Mouse (Mus musculus): ENCODE results near the gene Jak1.

The Jak1 gene

DNA sequence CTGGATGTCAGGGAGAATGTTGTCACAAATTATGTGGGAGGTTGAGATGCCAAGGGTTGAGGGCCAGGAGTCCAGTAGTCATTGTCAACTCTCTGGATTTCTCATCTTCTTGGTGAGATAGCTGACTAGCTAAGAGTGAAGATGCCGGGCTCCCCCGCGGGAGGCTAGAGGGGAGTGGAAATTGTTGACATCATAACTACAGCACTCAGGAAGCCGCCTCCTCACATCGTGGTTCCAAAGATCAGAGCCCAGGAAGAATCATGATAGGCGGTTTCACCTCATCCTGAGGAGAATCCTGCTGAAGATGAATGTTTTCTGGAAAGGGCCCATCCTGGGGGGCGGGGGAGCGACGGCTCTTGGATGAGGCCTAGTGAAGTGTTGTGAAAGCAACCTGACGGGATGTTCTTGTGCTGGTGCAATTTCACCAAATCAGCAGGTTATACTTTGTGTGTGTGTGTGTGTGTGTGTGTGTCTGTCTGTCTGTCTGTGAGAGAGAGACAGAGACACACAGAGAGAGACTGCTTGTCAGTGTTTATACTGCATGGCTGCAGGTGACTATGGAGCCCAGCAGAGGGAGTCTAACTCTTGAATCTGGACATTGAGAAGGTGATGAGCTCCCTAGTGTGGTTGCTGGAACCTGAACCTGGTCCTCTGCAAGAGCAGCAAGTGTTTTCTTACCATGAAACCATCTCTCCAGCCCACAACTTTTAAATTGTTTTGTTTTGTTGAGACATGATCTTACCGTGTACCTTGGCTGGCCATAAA lies 118.0 kb downstream of the Jak1 start:
- DNase-seq (ENCODE audit: low read depth, low spot score), result no peak

DNA sequence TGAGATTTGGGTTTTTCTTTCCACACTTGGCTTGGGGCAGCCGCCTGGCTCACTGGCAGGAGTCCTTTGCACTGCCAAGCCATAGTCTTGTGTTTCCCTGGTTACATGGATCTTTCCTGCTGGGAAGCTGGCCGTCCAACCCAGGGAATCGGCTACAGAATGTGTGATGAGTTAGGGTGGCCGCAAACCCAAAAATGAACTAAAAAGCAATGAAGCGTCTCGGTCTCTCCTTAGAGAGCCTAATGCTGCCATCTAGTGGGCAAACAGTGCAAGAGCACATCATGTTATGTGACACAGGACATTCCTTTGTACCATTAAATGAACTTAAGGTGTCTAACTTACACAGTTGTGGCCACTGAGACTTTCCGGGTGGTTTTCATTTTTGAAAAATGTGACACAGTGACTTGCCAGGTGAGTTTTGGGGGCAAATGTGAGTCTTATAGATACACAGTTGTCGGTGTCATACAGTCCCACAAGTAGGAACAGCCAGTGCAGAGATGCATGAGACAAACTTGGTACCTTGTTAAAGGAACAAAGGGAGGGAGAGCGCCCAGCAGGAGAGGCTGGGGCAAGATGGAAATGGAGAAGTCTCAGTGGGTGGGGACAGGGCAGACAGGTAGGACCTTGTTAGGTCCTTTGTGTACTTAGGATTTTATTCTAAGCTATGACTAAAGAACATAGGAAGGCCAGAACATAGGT lies 118.9 kb downstream of the Jak1 start:
- DNase-seq (ENCODE audit: low read depth, low spot score), result peak; percentile 69

DNA sequence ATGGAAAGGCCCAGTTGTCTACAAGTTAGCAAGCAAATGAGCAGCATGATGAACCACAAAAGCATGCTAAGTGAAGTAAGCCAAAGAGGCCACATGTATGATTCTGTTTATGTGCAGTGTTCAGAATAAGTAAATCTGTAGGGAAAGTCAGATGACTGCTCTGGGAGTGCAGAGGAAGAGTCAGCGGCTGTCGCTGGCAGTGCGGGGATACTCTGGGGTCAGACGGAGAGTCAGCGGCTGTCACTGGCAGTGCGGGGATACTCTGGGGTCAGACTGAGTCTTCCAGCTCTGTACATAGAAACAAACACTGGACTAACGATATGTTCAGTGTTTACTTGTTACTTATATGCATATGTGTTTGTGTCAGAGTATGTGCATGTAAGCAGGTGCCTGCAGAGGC lies 120.3 kb downstream of the Jak1 start:
- no peak for DNase-seq (ENCODE audit: low read depth, low spot score)

DNA sequence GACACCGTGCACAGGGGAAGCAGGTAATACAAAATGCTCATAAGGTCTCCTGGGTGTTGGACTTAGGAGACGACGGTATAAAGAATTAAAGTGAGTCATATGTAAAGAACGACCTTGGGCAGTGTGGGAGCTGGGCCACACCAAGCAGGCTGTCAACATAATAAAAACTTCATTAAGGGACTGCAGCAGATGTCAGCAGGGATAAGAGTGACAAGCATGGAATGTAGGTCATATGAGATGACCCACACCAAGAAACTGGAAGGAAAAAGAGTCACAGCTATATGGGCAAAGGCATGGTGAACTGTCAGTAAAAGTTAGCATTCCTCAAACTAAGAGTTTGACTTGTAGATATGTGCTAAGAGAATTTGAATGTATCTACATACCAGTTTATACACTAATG lies 120.7 kb downstream of the Jak1 start:
- no peak for DNase-seq (ENCODE audit: low read depth, low spot score)

DNA sequence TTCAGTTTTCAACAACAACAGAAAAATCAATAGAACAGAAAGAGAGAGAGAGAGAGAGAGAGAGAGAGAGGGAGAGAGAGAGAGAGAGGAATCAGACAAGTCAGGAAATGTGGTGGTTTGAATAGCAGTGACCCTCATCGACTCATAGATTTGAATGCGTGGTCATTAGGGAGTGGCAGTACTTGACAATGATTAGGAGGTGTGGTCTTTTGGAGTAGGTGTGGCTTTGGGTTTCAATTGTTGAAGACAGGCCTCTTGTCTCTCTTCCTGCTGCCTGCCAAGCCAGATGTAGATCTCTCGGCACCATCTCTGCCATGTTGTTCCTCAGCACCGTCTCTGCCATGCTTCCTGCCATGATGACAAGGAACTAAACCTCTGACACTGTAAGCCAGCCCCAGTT lies 121.2 kb downstream of the Jak1 start:
- no peak for DNase-seq (ENCODE audit: low read depth, low spot score)

DNA sequence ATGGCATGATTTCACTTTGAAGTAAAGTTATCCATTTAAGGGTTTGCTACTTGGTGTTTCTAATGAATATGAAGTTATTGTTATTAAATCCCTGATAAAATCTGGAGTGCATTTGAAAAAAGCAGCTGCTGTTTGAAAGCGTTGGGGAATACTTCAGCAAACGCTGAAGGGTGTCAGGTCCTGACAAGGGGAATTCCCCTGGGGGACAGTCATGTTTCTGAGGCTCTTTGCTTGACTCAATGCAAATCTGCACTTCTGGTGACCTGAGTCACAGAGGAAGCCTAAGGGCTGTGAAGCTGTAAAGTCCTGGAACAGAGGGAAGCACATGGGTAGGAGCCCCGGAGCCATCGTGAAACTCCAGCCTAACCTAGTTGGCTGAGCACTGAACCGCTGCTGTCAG lies 123.3 kb downstream of the Jak1 start:
- no peak for DNase-seq (ENCODE audit: low read depth, low spot score)

DNA sequence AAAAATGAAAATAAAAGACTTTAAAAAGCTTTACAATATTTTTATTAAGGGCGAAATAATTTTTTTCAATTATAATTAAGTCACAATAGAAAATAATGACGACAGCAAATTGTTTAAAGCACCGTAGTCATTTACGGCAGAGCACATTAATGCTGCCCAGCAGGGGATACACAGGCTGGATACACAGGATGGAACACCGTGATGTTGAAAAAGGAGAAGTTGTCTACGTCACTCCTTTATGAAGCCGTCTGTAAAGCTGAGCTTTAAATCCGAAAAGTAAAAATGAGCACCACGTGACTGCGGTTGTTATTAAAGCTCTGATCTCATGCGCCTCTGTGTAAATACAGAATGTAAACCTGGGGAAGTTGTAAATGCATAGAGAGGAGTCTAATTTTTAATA lies 127.1 kb downstream of the Jak1 start:
- DNase-seq (ENCODE audit: low read depth, low spot score), result no peak

DNA sequence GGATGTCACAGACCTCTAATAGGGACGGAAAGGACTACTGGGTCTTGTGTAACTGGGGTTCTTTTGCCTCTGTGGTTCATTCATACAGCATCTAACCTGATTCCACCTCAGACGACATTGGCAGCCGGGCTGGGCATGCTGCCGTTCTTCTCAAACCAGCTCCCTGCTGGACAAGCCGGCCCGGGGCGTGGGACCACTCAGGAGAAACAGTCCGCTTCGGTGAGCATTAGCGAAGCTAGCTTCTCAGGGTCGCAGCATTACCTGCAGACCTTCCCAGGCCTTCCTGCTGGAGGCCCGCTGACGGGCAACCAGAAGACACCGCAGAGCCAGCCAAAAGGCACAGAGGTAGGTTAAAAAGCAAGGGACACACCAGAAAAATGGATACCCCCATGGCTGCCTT lies 129.2 kb downstream of the Jak1 start:
- DNase-seq (ENCODE audit: low read depth, low spot score), result no peak

DNA sequence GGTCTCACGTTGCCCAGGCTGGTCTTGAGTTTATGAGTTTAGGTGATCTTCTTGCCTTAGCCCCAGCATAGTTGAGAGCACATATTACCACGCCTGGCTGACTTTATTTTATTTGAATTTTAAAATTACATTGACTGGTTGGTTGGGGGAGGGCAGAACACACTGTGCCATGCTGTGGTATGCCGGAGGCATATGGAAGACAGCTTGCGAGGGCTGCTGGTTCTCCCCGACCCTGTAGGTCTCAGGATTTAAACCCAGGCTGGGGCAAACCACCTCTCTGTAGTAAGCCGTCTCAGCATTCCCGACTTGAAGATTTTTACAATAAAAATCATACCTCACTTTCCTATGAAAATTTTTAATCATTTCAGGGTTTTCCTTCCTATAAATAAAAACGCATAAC lies 130.1 kb downstream of the Jak1 start:
- DNase-seq (ENCODE audit: low read depth, low spot score), result no peak

DNA sequence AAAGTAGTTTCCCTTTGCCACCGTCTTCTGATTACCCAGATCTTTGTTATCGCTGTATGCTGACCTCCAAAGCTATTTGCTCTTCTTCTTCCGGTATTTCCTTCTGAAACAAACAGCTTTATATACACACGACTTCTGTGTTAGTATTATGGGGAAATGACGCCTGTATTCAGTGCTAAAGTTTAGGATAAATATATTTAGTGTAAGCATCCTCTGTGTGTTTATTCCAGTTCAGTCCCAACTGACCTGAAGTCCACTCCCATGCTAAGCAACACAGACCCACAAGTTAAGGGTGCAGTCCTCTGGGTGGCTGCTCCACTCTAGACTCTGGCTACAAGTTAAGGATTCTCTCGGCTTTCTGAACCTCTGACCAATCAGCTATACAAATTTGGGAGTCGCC lies 144.1 kb downstream of the Jak1 start:
- DNase-seq (ENCODE audit: low read depth, low spot score), result no peak

DNA sequence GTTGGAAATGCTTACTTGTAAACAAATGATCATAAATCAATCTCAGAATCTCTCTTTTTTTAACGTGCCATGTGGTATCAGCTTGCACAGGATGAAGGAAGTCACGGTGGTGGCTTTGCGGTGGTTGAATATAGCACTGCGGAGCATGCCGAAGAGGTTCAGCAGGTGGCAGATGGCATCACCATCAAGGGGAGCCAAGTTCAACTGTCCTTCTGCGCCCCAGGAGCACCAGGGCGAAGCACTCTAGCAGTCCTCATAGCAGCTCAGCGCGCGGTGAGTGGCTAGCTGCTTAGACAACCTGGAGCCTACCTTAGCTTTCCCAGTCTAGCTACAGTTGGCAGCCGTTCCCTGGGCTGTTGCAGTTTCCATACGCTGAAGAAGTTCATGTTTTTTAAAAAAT lies 158.0 kb downstream of the Jak1 start:
- DNase-seq (ENCODE audit: low read depth, low spot score), result no peak
